Mouse (Mus musculus) bone marrow macrophage, adult 2 months (primary cell): ENCODE results near the gene Zfyve28. TPM values are rescaled to one million over a fixed set of nuclear protein-coding genes. Genes with fewer than 3 reads are reported as not detected.

Source experiments
- H3K27ac ChIP-seq: 2 replicates; pipeline ENCODE4 v1.5.1; 2012; ENCODE audit warnings: low read depth, low read length; ENCODE audit not compliant: insufficient read depth
- H3K4me1 ChIP-seq: 2 replicates; pipeline ENCODE4 v1.6.1; 2012; ENCODE audit warnings: low read length; ENCODE audit not compliant: control insufficient read depth, insufficient read depth
- H3K4me3 ChIP-seq: 2 replicates; pipeline ENCODE4 v1.5.1; 2012; ENCODE audit warnings: mild to moderate bottlenecking, low read length, moderate library complexity; ENCODE audit not compliant: insufficient read depth
- CTCF ChIP-seq: IDR thresholded peaks from 2 replicates; pipeline ENCODE4 v1.5.1; 2012; ENCODE audit warnings: low read depth, mild to moderate bottlenecking, low read length, moderate library complexity
- POLR2A ChIP-seq: IDR thresholded peaks from 2 replicates; pipeline ENCODE4 v1.6.1; 2012; ENCODE audit warnings: mild to moderate bottlenecking, low read depth, low read length, borderline replicate concordance
- polyA plus RNA-seq: library from polyadenylated mRNA; stranded (reverse); fragments of >200 nt; gene quantifications from 2 replicates; pipeline ENCODE4 v1.2.4, GENCODE M21; 2012; ENCODE audit not compliant: missing spikeins, insufficient read depth, insufficient read length

Zfyve28 gene
- polyA plus RNA-seq, 1 experiment, result 50.9 TPM

GRCm38 (mm10) chr5:34235056-34235455 lies 53.2 kb downstream of the Zfyve28 start:
- no peak overlapping the region for H3K4me3 ChIP-seq
- H3K27ac ChIP-seq, result no peak overlapping the region
- TF ChIP-seq POLR2A, result no peak
- no peak for TF ChIP-seq CTCF
- H3K4me1 ChIP-seq, result peaks cover 79% of the 10 kb centered on the region

- TF ChIP-seq POLR2A (no peak), CTCF (no peak)
- Histone ChIP-seq H3K4me3 (no peak overlapping the region), H3K27ac (peak overlapping the region; percentile 51), H3K4me1 (peaks cover 65% of the 10 kb centered on the region)
Observed at GRCm38 (mm10) chr5:34233221-34233515, 55.1 kb downstream of the Zfyve28 start.

DNA sequence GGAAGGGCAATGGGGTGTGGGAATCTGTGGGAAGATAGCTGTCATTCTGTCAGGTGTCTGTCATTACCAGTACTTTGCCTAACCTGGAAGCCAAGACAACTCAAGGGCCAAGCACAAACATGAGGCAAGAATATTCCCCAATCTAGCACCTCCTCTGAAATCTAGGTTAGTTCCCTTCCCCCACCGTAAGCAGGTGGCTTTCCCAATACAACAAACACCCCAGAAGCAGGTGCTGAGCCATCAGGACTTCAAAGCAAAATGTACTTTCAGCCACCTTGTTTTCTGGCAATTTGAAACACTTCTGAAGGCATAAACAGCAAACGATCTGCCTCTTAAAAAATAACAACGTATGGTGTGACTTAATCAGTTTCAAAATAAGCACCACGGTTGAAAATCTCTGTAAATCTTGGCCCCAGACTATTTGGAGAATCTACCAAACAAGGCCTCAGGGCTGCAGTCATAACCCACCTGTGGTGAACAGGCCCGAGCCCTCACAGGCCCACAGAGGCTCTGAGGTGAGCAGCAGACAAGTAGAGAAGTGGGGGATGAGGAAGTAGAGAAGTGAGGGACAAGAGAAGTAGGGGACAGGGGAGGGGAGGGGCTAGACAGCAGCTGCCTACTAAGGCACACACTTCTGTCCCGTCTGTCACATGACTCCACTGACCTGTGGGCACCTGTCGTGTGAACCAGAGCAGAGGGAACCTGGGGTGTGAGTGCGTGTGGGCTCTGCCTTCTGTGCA lies 55.6 kb downstream of the Zfyve28 start:
- TF ChIP-seq CTCF, result no peak
- TF ChIP-seq POLR2A, result no peak
- Histone ChIP-seq H3K4me3 (peak overlapping the region; percentile 24; the same call in 1 of the 2 replicates), H3K27ac (peak overlapping the region; percentile 80), H3K4me1 (peaks cover 60% of the 10 kb centered on the region)

GRCm38 (mm10) chr5:34231901-34232300 lies 56.3 kb downstream of the Zfyve28 start:
- H3K4me1 ChIP-seq, result peaks cover 53% of the 10 kb centered on the region
- TF ChIP-seq POLR2A (0 out of 2 replicates have a peak, but pooled peaks have one; percentile 13), CTCF (no peak)
- H3K27ac ChIP-seq, result peak overlapping the region; percentile 80
- H3K4me3 ChIP-seq, result peak overlapping the region; percentile 24

- H3K4me1 ChIP-seq, result peaks cover 44% of the 10 kb centered on the region
- TF ChIP-seq POLR2A, result no peak
- no peak; the same call in 1 of the 2 replicates for TF ChIP-seq CTCF
- no peak overlapping the region for H3K4me3 ChIP-seq
- peak overlapping the region; percentile 21 for H3K27ac ChIP-seq
Observed at GRCm38 (mm10) chr5:34230599-34231485, 57.4 kb downstream of the Zfyve28 start.

DNA sequence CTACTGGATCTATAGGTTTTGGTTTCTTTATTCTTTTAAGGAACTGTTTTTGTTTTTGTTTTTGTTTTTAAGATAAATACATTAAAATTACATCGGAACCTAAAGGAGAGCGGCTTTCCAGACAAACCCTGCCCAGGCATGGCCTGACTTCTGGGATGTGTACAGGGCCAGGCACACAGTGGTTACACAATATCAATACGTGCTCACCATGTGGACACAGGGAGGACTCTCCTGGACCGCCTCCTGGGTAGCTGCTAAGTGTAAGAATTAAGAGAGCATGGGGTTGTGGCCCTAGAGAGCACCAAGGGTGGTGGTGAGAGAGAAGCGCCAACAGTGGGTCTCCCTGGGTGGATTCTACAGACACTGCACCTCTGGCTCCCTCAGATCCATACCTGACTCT lies 58.7 kb downstream of the Zfyve28 start:
- Histone ChIP-seq H3K27ac (no peak overlapping the region), H3K4me3 (no peak overlapping the region), H3K4me1 (peaks cover 43% of the 10 kb centered on the region)
- TF ChIP-seq CTCF (no peak), POLR2A (no peak)

- Histone ChIP-seq H3K4me3 (no peak overlapping the region), H3K27ac (no peak overlapping the region), H3K4me1 (peaks cover 6% of the 10 kb centered on the region)
- no peak for TF ChIP-seq CTCF
- no peak for TF ChIP-seq POLR2A
Observed at GRCm38 (mm10) chr5:34225516-34225915, 62.7 kb downstream of the Zfyve28 start.

DNA sequence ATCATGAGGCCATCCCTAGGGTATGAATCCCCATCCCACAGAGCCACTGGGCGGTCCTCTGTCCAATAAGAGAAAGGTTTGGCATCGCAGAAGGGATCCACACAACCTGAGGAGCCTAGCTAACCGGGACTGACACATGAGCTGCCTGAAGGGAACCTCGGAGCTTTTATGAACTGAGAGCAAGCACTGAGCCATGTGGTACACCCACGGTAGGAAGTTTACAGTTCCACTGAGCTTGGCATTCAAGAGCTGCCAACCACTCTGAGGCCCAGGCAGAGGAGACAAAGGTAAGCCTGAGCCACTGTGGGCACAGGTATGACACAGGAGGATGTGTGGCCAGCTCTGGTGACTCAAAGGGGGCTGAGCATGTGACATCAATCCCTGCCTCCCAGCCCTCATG lies 63.7 kb downstream of the Zfyve28 start:
- H3K4me1 ChIP-seq, result no peaks in the 10 kb centered on the region
- TF ChIP-seq CTCF, result no peak
- no peak for TF ChIP-seq POLR2A
- H3K4me3 ChIP-seq, result no peak overlapping the region
- H3K27ac ChIP-seq, result no peak overlapping the region

DNA sequence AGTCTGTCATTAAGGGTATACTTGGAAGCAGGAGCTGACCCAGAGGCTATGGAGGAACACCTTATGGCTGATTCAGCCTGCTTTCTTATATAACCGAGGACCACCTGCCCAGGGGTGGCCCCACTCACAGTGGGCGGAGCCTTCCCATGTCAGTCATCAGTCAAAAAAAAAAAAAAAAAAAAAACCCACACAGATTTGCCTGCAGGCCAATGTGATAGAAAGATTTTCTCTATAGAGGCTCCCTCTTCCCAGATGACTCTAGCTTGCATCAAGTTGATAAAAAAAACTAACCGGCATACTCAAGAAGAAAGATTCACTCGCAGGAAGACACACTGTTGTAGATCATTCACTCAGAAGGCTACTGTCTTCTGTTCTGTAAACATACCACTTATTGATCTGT lies 68.2 kb downstream of the Zfyve28 start:
- TF ChIP-seq CTCF (no peak), POLR2A (no peak)
- Histone ChIP-seq H3K4me3 (no peak overlapping the region), H3K27ac (no peak overlapping the region), H3K4me1 (peaks cover 7% of the 10 kb centered on the region; the same call in 1 of the 2 replicates)

DNA sequence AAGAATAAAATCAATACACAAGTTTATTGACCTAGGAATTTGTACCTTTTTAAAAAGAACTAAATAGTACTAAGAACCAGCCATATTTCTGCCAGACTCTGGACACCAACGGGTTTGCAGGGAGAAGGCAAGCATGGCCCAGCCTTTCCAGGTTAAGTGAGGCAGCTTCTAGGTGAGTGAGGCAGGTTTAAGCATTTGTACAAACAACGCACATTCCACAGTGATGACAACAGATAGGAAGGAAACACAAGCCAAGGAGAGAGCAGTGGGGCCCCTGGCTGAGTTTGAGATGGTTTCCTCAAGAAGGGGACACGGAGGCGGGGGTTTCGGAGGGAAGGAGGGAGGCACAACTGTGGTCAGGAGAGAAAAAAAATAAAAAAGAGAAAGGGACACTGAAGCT lies 69.6 kb downstream of the Zfyve28 start:
- Histone ChIP-seq H3K4me1 (peaks cover 7% of the 10 kb centered on the region; the same call in 1 of the 2 replicates), H3K27ac (no peak overlapping the region), H3K4me3 (no peak overlapping the region)
- TF ChIP-seq POLR2A, result no peak
- no peak for TF ChIP-seq CTCF
